Mouse (Mus musculus): ENCODE results near the gene Pank2.

GRCm38 (mm10) chr2:131304497-131304896 lies 42.2 kb downstream of the Pank2 start:
- no peak for TF ChIP-seq MAFK (IDR thresholded peaks at IDR 0.05; ENCODE audit: insufficient read depth, low read depth, low read length)
- TF ChIP-seq ZNF384 (IDR thresholded peaks at IDR 0.05; ENCODE audit: low read depth, low read length) = no peak
- TF ChIP-seq CHD2 (IDR thresholded peaks at IDR 0.05; ENCODE audit: low read depth, low read length) = no peak
- TF ChIP-seq ZC3H11A (IDR thresholded peaks at IDR 0.05; ENCODE audit: borderline replicate concordance, low read depth, low read length) = no peak

All from ES-E14 (cell line).